Mouse (Mus musculus) bone marrow macrophage, adult 2 months (primary cell): ENCODE data around the gene Atp8a1. TPM values are rescaled to one million over a fixed set of nuclear protein-coding genes. Genes with fewer than 3 reads are reported as not detected.

Experiments used
- H3K27ac ChIP-seq: 2 replicates; pipeline ENCODE4 v1.5.1; 2012; ENCODE audit warnings: low read depth, low read length; ENCODE audit not compliant: insufficient read depth
- H3K4me1 ChIP-seq: 2 replicates; pipeline ENCODE4 v1.6.1; 2012; ENCODE audit warnings: low read length; ENCODE audit not compliant: control insufficient read depth, insufficient read depth
- H3K4me3 ChIP-seq: 2 replicates; pipeline ENCODE4 v1.5.1; 2012; ENCODE audit warnings: mild to moderate bottlenecking, low read length, moderate library complexity; ENCODE audit not compliant: insufficient read depth
- CTCF ChIP-seq: IDR thresholded peaks from 2 replicates; pipeline ENCODE4 v1.5.1; 2012; ENCODE audit warnings: low read depth, mild to moderate bottlenecking, low read length, moderate library complexity
- POLR2A ChIP-seq: IDR thresholded peaks from 2 replicates; pipeline ENCODE4 v1.6.1; 2012; ENCODE audit warnings: mild to moderate bottlenecking, low read depth, low read length, borderline replicate concordance
- polyA plus RNA-seq: library from polyadenylated mRNA; stranded (reverse); fragments of >200 nt; gene quantifications from 2 replicates; pipeline ENCODE4 v1.2.4, GENCODE M21; 2012; ENCODE audit not compliant: missing spikeins, insufficient read depth, insufficient read length

Gene Atp8a1
- polyA plus RNA-seq, 1 experiment = 52.6 TPM

- Histone ChIP-seq H3K4me1 (no peaks in the 10 kb centered on the region), H3K27ac (no peak overlapping the region), H3K4me3 (no peak overlapping the region)
- TF ChIP-seq CTCF = no peak
- TF ChIP-seq POLR2A = no peak
Observed at GRCm38 (mm10) chr5:67655696-67656519, 191.3 kb downstream of the Atp8a1 start.

GRCm38 (mm10) chr5:67654572-67654971, 192.7 kb downstream of the Atp8a1 start:
- Histone ChIP-seq H3K27ac (no peak overlapping the region), H3K4me3 (no peak overlapping the region), H3K4me1 (no peaks in the 10 kb centered on the region)
- TF ChIP-seq CTCF (no peak), POLR2A (no peak)

GRCm38 (mm10) chr5:67653543-67653942, 193.7 kb downstream of the Atp8a1 start:
- H3K4me3 ChIP-seq = no peak overlapping the region
- TF ChIP-seq CTCF (no peak), POLR2A (no peak)
- H3K27ac ChIP-seq = no peak overlapping the region
- no peaks in the 10 kb centered on the region for H3K4me1 ChIP-seq

GRCm38 (mm10) chr5:67652468-67652867, 194.8 kb downstream of the Atp8a1 start:
- TF ChIP-seq POLR2A = no peak
- no peak for TF ChIP-seq CTCF
- Histone ChIP-seq H3K27ac (no peak overlapping the region), H3K4me1 (no peaks in the 10 kb centered on the region), H3K4me3 (no peak overlapping the region)

- TF ChIP-seq CTCF = no peak
- TF ChIP-seq POLR2A = no peak
Observed at GRCm38 (mm10) chr5:67650021-67650420, 197.2 kb downstream of the Atp8a1 start.

GRCm38 (mm10) chr5:67649156-67649555, 198.1 kb downstream of the Atp8a1 start:
- TF ChIP-seq POLR2A (no peak), CTCF (no peak)
- Histone ChIP-seq H3K27ac (no peak overlapping the region), H3K4me1 (no peaks in the 10 kb centered on the region), H3K4me3 (no peak overlapping the region)

More at GRCm38 (mm10) chr5:67650021-67650420, 197.2 kb downstream of the Atp8a1 start:
- H3K4me1 ChIP-seq = no peaks in the 10 kb centered on the region
- H3K27ac ChIP-seq = no peak overlapping the region
- no peak overlapping the region for H3K4me3 ChIP-seq

GRCm38 (mm10) chr5:67647568-67647967, 199.7 kb downstream of the Atp8a1 start:
- Histone ChIP-seq H3K27ac (no peak overlapping the region), H3K4me1 (peaks cover 13% of the 10 kb centered on the region), H3K4me3 (no peak overlapping the region)
- TF ChIP-seq POLR2A (no peak), CTCF (no peak)

GRCm38 (mm10) chr5:67646756-67647529, 200.3 kb downstream of the Atp8a1 start:
- Histone ChIP-seq H3K27ac (no peak overlapping the region), H3K4me1 (peaks cover 18% of the 10 kb centered on the region), H3K4me3 (no peak overlapping the region)
- TF ChIP-seq CTCF = no peak
- TF ChIP-seq POLR2A = no peak

- TF ChIP-seq POLR2A = no peak
- TF ChIP-seq CTCF = no peak
- peaks cover 18% of the 10 kb centered on the region for H3K4me1 ChIP-seq
- no peak overlapping the region for H3K27ac ChIP-seq
- H3K4me3 ChIP-seq = no peak overlapping the region
Observed at GRCm38 (mm10) chr5:67643537-67644255, 203.5 kb downstream of the Atp8a1 start.
